22 mouse cellular contexts compared by ENCODE assay signal in genomic region chr6:4276607-4277006, GRCm38 (mm10).
A peak's percentile ranks its signal among the peaks of the same experiment; 100 is the strongest.
DNase-seq lines count a peak whose midpoint lies in the region; ATAC-seq lines count a peak whose summit lies in the region.
"Had no signal": no experiment of that assay in that cellular context is flagged by ENCODE, and none has a peak within 500 bp of the region (broad histone marks: within the 10 kb centered on the region; RNA-seq: fewer than 3 reads in every experiment).

No protein-coding gene starts in this region.

- H3K4me1 ChIP-seq in hindbrain, embryonic 14.5 days (replicated peaks; ENCODE audit: control insufficient read depth, insufficient read depth, low read length), result 0 out of 2 replicates have a peak, but pooled peaks cover 3% of the 10 kb centered on the region
- H3K4me1 ChIP-seq in hindbrain, embryonic 12.5 days, result no peaks in the 10 kb centered on the region
- no peaks in the 10 kb centered on the region for H3K4me1 ChIP-seq in embryonic facial prominence, embryonic 14.5 days (ENCODE audit: control insufficient read depth, insufficient read depth, low read length)
- H3K4me1 ChIP-seq: heart, embryonic 12.5 days; hindbrain, embryonic 10.5 days had no signal

- 48% methylated on average over 4 of the region's 4 CpGs for WGBS in hindbrain, embryonic 14.5 days
- 63% methylated on average over 4 of the region's 4 CpGs for WGBS in hindbrain, embryonic 12.5 days
- 17% methylated on average over 4 of the region's 4 CpGs for WGBS in embryonic facial prominence, embryonic 14.5 days

- H3K9me3 ChIP-seq in hindbrain, embryonic 14.5 days (ENCODE audit: control insufficient read depth, low read length), result no peaks in the 10 kb centered on the region
- H3K9me3 ChIP-seq in hindbrain, embryonic 12.5 days (replicated peaks), result no peaks in the 10 kb centered on the region
- no peaks in the 10 kb centered on the region for H3K9me3 ChIP-seq in embryonic facial prominence, embryonic 14.5 days (ENCODE audit: control insufficient read depth, low read length)
- H3K9me3 ChIP-seq: forebrain, embryonic 15.5 days; G1E; heart, embryonic 12.5 days; hindbrain, embryonic 10.5 days had no signal

- no peaks in the 10 kb centered on the region for H3K36me3 ChIP-seq in hindbrain, embryonic 14.5 days (replicated peaks; ENCODE audit: control insufficient read depth, insufficient read depth)
- H3K36me3 ChIP-seq in hindbrain, embryonic 12.5 days, result no peaks in the 10 kb centered on the region
- no peaks in the 10 kb centered on the region for H3K36me3 ChIP-seq in embryonic facial prominence, embryonic 14.5 days (ENCODE audit: control insufficient read depth, insufficient read depth, low read length)
- H3K36me3 ChIP-seq: forebrain, embryonic 15.5 days; G1E; heart, embryonic 12.5 days; hindbrain, embryonic 10.5 days had no signal

- H3K27me3 ChIP-seq in hindbrain, embryonic 14.5 days (ENCODE audit: control insufficient read depth, insufficient read depth, low read length), result no peaks in the 10 kb centered on the region
- no peaks in the 10 kb centered on the region for H3K27me3 ChIP-seq in hindbrain, embryonic 12.5 days
- no peaks in the 10 kb centered on the region for H3K27me3 ChIP-seq in embryonic facial prominence, embryonic 14.5 days (replicated peaks; ENCODE audit: control insufficient read depth, insufficient read depth, low read length)
- H3K27me3 ChIP-seq: forebrain, embryonic 15.5 days; heart, embryonic 12.5 days had no signal

- no peak overlapping the region for H3K9ac ChIP-seq in hindbrain, embryonic 14.5 days
- no peak overlapping the region for H3K9ac ChIP-seq in hindbrain, embryonic 12.5 days
- H3K9ac ChIP-seq in embryonic facial prominence, embryonic 14.5 days (ENCODE audit: low read depth, low read length), result no peak overlapping the region
- H3K9ac ChIP-seq: forebrain, embryonic 15.5 days; heart, embryonic 12.5 days had no signal

- DNase-seq in embryo, embryonic 10.5 days (ENCODE audit: low spot score), result peak; percentile 6
- no peak for DNase-seq in embryo, embryonic 9.5 days (ENCODE audit: extremely low spot score)
- peak; percentile 23 for DNase-seq in hindbrain, embryonic 14.5 days (ENCODE audit: low spot score)
- DNase-seq in embryonic facial prominence, embryonic 14.5 days (ENCODE audit: low spot score), result peak; percentile 69
- no peak for DNase-seq in gastrocnemius, postnatal 36 days
- no peak for DNase-seq in frontal cortex, postnatal 36 days (ENCODE audit: low spot score in 2 of 2)
- DNase-seq: adrenal gland, adult 8-10 months; adrenal gland, postnatal 36 days; B cell, adult 2 months; cerebellum, adult 11-12 months; cerebellum, adult 9-10 months; cerebellum, postnatal 25 days; gastrocnemius, postnatal 14 days; kidney, adult 8-10 months had no signal

- no peak overlapping the region for H3K27ac ChIP-seq in hindbrain, embryonic 14.5 days
- no peak overlapping the region for H3K27ac ChIP-seq in hindbrain, embryonic 12.5 days
- H3K27ac ChIP-seq in embryonic facial prominence, embryonic 14.5 days (replicated peaks; ENCODE audit: low read depth, low read length), result no peak overlapping the region
- H3K27ac ChIP-seq: forebrain, embryonic 15.5 days; hindbrain, embryonic 10.5 days had no signal

- H3K4me3 ChIP-seq in hindbrain, embryonic 14.5 days (replicated peaks; ENCODE audit: low read length), result no peak overlapping the region
- H3K4me3 ChIP-seq in hindbrain, embryonic 12.5 days, result no peak overlapping the region
- H3K4me3 ChIP-seq in embryonic facial prominence, embryonic 14.5 days (ENCODE audit: low read depth, low read length), result no peak overlapping the region
- H3K4me3 ChIP-seq: forebrain, embryonic 15.5 days; heart, embryonic 12.5 days; hindbrain, embryonic 10.5 days had no signal

- intact Hi-C loops in gastrocnemius, postnatal 36 days (cut with DNase I), result no loop called here

- ATAC-seq in hindbrain, embryonic 14.5 days (ENCODE audit: low FRiP score), result no peak
- ATAC-seq in hindbrain, embryonic 12.5 days (ENCODE audit: low FRiP score), result no peak
- ATAC-seq in embryonic facial prominence, embryonic 14.5 days (ENCODE audit: low read depth), result peak; percentile 77
- ATAC-seq: CD4-positive, CD25-positive, alpha-beta regulatory T cell, adult 4 months; inflammation-experienced regulatory T-cells, adult 6 months; intestine, postnatal 0 days had no signal

- no peak overlapping the region for H3K4me2 ChIP-seq in hindbrain, embryonic 14.5 days (replicated peaks)
- H3K4me2 ChIP-seq in hindbrain, embryonic 12.5 days (replicated peaks), result no peak overlapping the region
- H3K4me2 ChIP-seq in embryonic facial prominence, embryonic 14.5 days (ENCODE audit: low read depth, low read length), result no peak overlapping the region
- H3K4me2 ChIP-seq: forebrain, embryonic 15.5 days; heart, embryonic 12.5 days had no signal

Comparison
In these comparisons a context has a peak if more than half of its experiments do, and no peak if none do; other contexts are left out.
1. DNase-seq: peak in embryo, embryonic 10.5 days (single experiment), hindbrain, embryonic 14.5 days (single experiment) and embryonic facial prominence, embryonic 14.5 days (single experiment); none in embryo, embryonic 9.5 days (single experiment), gastrocnemius, postnatal 36 days (0 of 2) and frontal cortex, postnatal 36 days (0 of 2).